Mouse (Mus musculus) regulatory T cell (primary cell): ENCODE results near the gene Arhgap22.

Experiments used
- in situ Hi-C: fragments of 300-600 bp; cut with MboI, MseI; formaldehyde crosslinking; loops from one replicate; pipeline ENCODE4 v1.15.1; 2025; ENCODE audit warnings: high pct_unique_total_duplicates

The Arhgap22 gene

GRCm38 (mm10) chr14:33366891-33367777 lies 153.3 kb downstream of the Arhgap22 start:
- in situ Hi-C loops: loop anchor here (5.0 kb wide), 1 partner anchor 150 kb away; no protein-coding TSS in a partner anchor

DNA sequence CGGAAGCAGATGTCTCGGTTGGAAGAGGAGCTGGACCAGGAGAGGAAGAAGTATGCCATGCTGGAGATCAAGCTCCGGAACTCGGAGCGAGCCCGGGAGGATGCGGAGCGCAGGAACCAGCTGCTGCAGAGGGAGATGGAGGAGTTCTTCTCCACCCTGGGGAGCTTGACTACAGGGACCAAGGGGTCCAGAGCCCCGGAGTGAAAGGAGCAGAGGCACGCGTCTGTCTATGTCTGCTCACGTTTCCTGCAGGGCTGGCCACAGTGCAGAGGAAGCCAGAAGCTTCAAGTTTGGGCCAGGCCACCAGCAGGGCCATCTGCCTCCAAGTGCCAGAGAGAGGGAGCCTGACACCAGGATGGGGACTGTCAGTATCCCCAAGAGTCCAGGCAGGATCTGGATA lies 155.5 kb downstream of the Arhgap22 start:
- in situ Hi-C loops: loop anchor here (5.0 kb wide), 1 partner anchor 152 kb away; no protein-coding TSS in a partner anchor

DNA sequence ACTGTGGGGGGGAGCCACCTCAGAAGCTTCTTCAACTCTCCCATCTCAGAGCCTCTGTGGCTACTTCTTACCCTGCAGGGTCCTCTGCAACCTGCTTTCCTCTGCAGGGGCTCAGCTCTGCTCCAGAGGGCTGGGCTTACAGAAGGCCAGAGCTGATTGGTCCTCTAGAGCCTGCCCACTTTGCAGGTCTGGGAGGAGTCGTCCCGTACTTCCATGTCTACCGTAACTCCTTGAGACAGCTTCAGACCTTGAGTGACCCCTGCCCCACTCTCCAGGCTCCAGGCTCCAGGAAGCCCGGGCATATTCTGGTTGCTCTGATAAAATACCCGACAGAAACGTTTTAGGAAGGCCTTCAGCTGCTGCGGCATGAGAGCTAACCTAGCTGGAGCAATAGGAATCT lies 156.2 kb downstream of the Arhgap22 start:
- in situ Hi-C loops: no loop called here

GRCm38 (mm10) chr14:33371248-33371647 lies 157.4 kb downstream of the Arhgap22 start:
- in situ Hi-C loops: no loop called here

- in situ Hi-C loops: no loop called here
Measured at GRCm38 (mm10) chr14:33373271-33373670, 159.4 kb downstream of the Arhgap22 start.

- in situ Hi-C loops: no loop called here
Measured at GRCm38 (mm10) chr14:33374089-33374488, 160.3 kb downstream of the Arhgap22 start.

DNA sequence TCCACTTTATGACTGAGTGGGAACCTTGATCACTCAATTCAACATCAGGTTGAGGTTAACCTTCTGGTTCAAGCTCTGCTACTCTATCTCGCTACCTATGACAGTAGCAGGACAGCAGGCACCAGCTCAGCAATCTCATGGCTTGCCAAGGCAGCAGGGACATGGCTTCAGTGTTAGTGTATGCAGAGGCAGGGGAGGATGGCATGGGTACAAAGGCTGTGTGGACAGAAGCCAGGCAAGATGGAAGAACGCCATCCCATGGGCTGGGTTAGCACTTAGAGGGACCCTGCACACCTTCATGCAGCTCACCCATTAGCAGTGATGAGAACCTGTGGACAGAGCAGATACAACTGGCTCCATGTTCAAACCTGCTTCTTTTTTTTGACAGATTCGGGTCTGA lies 163.4 kb downstream of the Arhgap22 start:
- in situ Hi-C loops: no loop called here

GRCm38 (mm10) chr14:33378723-33379122 lies 164.9 kb downstream of the Arhgap22 start:
- in situ Hi-C loops: no loop called here

- in situ Hi-C loops: no loop called here
Measured at GRCm38 (mm10) chr14:33380830-33381457, 167.1 kb downstream of the Arhgap22 start.

DNA sequence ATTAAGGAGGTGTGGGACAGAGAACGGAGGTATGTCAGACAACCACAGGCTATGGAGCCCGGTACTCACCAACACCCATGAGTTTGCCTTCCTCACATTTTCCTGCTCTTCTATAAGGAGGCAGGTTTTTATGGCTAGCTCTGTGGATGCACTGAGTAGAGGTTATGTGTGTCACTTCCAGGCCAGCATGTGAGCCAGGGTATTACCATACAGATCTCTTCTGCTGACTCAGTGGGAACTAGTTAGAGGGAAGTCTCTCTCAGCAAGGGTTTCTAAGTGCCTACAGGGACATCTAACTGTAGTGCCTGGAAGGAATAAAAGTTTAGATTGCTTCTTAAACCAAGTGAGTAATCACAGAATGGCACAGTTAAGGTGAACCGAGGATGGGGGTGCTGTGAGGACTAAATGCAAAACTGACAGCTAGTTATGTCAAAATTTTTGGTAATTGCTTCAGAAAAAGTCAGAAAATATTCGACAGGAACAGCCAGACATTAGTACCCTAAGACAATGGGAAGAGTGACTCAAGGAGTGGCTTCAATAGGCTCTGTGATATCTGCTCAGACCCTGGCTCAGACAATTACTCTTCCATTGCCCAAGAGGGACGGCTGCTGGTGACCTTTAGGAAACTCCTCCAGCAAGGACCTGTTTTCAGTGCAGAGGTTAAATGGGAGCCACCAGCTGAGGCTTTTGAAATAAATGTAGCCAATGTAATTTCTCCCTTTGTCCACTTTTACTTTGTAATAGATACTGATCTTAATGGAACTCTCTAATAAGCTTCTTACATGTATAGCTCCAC lies 184.4 kb downstream of the Arhgap22 start:
- in situ Hi-C loops: no loop called here

GRCm38 (mm10) chr14:33400019-33400418 lies 186.2 kb downstream of the Arhgap22 start:
- in situ Hi-C loops: no loop called here

GRCm38 (mm10) chr14:33402331-33402730 lies 188.5 kb downstream of the Arhgap22 start:
- in situ Hi-C loops: no loop called here

DNA sequence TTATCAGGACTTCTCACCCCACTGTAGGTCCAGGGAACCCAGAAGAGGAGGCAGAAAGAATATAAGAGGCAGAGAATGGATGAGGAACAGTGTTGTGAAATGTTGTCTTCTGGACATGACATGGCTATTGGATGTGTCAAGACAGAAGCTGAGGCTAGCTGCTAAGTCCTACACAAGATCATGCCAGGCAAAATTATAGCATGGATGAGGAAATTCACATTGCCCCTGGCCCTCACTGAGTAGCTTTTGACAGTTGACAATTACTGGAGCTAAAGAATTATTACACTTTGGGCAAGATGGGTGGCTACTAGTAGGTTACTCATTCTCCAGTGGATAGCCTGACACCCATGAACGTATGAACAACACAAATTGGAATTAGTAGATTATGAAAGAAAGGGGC lies 201.9 kb downstream of the Arhgap22 start:
- in situ Hi-C loops: no loop called here

- in situ Hi-C loops: no loop called here
Measured at GRCm38 (mm10) chr14:33418311-33418909, 204.6 kb downstream of the Arhgap22 start.
